Mouse (Mus musculus) brain, embryonic 14.5 days (tissue): Measurements from ENCODE around the gene Snx14.

ENCODE experiments used
- CTCF ChIP-seq: fragments of 200-500 bp; IDR thresholded peaks from 2 replicates; pipeline ENCODE4 v1.5.1; 2012; ENCODE audit warnings: inconsistent platforms, mild to moderate bottlenecking, moderate library complexity, borderline replicate concordance; ENCODE audit not compliant: insufficient read depth, insufficient read length; ENCODE audit errors: extremely low read depth
- POLR2A ChIP-seq: fragments of 200-500 bp; IDR thresholded peaks from 2 replicates; pipeline ENCODE4 v1.6.1; 2012; ENCODE audit warnings: mild to moderate bottlenecking, inconsistent platforms, borderline replicate concordance; ENCODE audit not compliant: poor library complexity, insufficient read depth, insufficient read length, severe bottlenecking; ENCODE audit errors: extremely low read depth

- TF ChIP-seq POLR2A (no peak), CTCF (no peak)
Measured at GRCm38 (mm10) chr9:88342701-88343100, 96.1 kb downstream of the Snx14 start.
